In the genomic region with DNA sequence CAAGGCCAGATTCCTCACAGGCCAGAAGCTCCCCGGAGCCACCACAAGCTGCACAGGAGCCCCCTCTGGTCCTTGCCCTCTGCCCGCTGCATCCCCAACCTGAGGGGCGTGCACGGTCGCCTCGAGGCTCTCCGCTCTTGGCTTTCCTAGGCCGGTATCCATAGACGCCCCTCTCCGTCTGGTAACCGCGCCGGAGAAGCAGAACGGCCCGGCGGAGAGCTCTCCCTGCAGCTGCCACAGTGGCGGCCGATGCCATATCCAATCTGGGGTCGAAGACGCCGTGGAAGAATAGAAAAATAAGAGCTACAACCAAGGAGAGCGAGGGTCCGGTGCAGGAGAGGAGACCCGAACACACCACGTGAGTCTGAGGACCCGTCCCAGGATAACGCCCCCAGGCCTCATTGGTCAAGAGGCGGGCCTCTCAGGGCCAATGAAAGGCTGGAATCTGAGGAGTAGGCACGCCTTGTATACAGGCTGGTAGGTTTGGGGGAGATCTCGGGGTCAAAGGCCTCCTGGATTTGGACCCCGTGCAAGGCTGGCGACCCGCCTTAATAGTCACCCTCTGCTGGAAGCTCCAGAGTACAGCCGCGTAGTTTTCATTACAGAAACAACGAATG, we compare ENCODE assay signal across 8 mouse cellular contexts. TPM values are rescaled to one million over a fixed set of nuclear protein-coding genes. Genes with fewer than 3 reads are reported as not detected.
A peak's percentile ranks its signal among the peaks of the same experiment; 100 is the strongest.
DNase-seq lines count a peak whose midpoint lies in the region; ATAC-seq and TF ChIP-seq lines count a peak whose summit lies in the region.

A gene (minus strand): TSS at position 377 of the 617 bp plus-strand sequence.

- H3K36me3 ChIP-seq in hindbrain, embryonic 11.5 days (ENCODE audit: control insufficient read depth, insufficient read depth, low read length) = no peaks in the 10 kb centered on the region
- H3K36me3 ChIP-seq in lung, embryonic 14.5 days (ENCODE audit: insufficient read depth) = no peaks in the 10 kb centered on the region
- H3K36me3 ChIP-seq in thymus, adult 2 months (ENCODE audit: control insufficient read depth, insufficient read depth, low read length) = no peaks in the 10 kb centered on the region

- H3K4me2 ChIP-seq in hindbrain, embryonic 11.5 days (replicated peaks; ENCODE audit: low read depth, low read length) = peak within 1 kb of the TSS; percentile 70
- H3K4me2 ChIP-seq in lung, embryonic 14.5 days = peak within 1 kb of the TSS; percentile 89

- peak; percentile 98 for ATAC-seq in hindbrain, embryonic 11.5 days (ENCODE audit: low FRiP score)
- peak; percentile 96 for ATAC-seq in lung, embryonic 14.5 days (ENCODE audit: insufficient read depth)
- peak; percentile 23; the same call in 1 of the 2 replicates for ATAC-seq in neutrophil, adult 5-6 weeks (ENCODE audit: extremely low read depth, insufficient number of reproducible peaks, low FRiP score, poor library complexity, severe bottlenecking)

- H3K27me3 ChIP-seq in hindbrain, embryonic 11.5 days (ENCODE audit: control insufficient read depth, insufficient read depth, low read length) = no peaks in the 10 kb centered on the region
- H3K27me3 ChIP-seq in lung, embryonic 14.5 days (ENCODE audit: insufficient read depth, low read length) = no peaks in the 10 kb centered on the region
- H3K27me3 ChIP-seq in thymus, adult 2 months (ENCODE audit: control insufficient read depth, insufficient read depth, low read length) = no peaks in the 10 kb centered on the region

- H3K9ac ChIP-seq in hindbrain, embryonic 11.5 days (ENCODE audit: low read depth, low read length) = peak within 1 kb of the TSS; percentile 64
- peak within 1 kb of the TSS; percentile 63 for H3K9ac ChIP-seq in lung, embryonic 14.5 days

- DNase-seq in ZHBTc4 (ENCODE audit: low read depth, low spot score) = peak; percentile 87
- peak; percentile 52 to 61 for DNase-seq in cerebellum, postnatal 36 days
- DNase-seq in frontal cortex, postnatal 14 days (ENCODE audit: low spot score in 2 of 2) = peak; percentile 60 to 65
- peak; percentile 77 for DNase-seq in hindbrain, embryonic 11.5 days (ENCODE audit: low spot score)
- peak; percentile 35 for DNase-seq in layer of hippocampus, adult 9-10 months (ENCODE audit: low spot score)
- DNase-seq in lung, embryonic 14.5 days = peak; percentile 82
- peak; percentile 32 for DNase-seq in thymus, adult 2 months

- no peak within 1 kb of the TSS for H3K27ac ChIP-seq in hindbrain, embryonic 11.5 days (ENCODE audit: low read depth, low read length)
- H3K27ac ChIP-seq in lung, embryonic 14.5 days (ENCODE audit: low read depth) = no peak within 1 kb of the TSS
- no peak within 1 kb of the TSS for H3K27ac ChIP-seq in thymus, adult 2 months (ENCODE audit: control insufficient read depth, insufficient read depth, low read length)

- peak; percentile 35; the same call in 1 of the 2 replicates for TF ChIP-seq CTCF in lung, embryonic 14.5 days (IDR thresholded peaks at IDR 0.05; ENCODE audit: low read depth)
- TF ChIP-seq CTCF in thymus, adult 2 months (IDR thresholded peaks at IDR 0.05; ENCODE audit: borderline replicate concordance, control insufficient read depth, extremely low read depth, insufficient read depth, low read length, poor library complexity) = no peak

- under 1% methylated on average over 36 of the region's 36 CpGs for WGBS in hindbrain, embryonic 11.5 days
- WGBS in lung, embryonic 14.5 days = under 1% methylated on average over 36 of the region's 36 CpGs
- 2% methylated on average over 36 of the region's 36 CpGs for WGBS in thymus, adult 2 months

- H3K4me3 ChIP-seq in hindbrain, embryonic 11.5 days (ENCODE audit: low read depth, low read length) = peak within 1 kb of the TSS; percentile 55
- H3K4me3 ChIP-seq in lung, embryonic 14.5 days (ENCODE audit: low read depth, low read length) = peak within 1 kb of the TSS; percentile 57
- peak within 1 kb of the TSS; percentile 44 for H3K4me3 ChIP-seq in thymus, adult 2 months (ENCODE audit: control insufficient read depth, insufficient read depth, low read length)

- H3K9me3 ChIP-seq in hindbrain, embryonic 11.5 days (ENCODE audit: control insufficient read depth, low read length) = no peaks in the 10 kb centered on the region
- no peaks in the 10 kb centered on the region for H3K9me3 ChIP-seq in lung, embryonic 14.5 days (ENCODE audit: low read depth, low read length)

- H3K4me1 ChIP-seq in hindbrain, embryonic 11.5 days (replicated peaks; ENCODE audit: control insufficient read depth, insufficient read depth, low read length) = no peaks in the 10 kb centered on the region
- no peaks in the 10 kb centered on the region for H3K4me1 ChIP-seq in lung, embryonic 14.5 days (ENCODE audit: insufficient read depth)
- H3K4me1 ChIP-seq in thymus, adult 2 months (replicated peaks; ENCODE audit: control insufficient read depth, insufficient read depth, low read length) = peaks cover 7% of the 10 kb centered on the region

- TF ChIP-seq POLR2A in thymus, adult 2 months (IDR thresholded peaks at IDR 0.05; ENCODE audit: control insufficient read depth, extremely low read depth, insufficient read depth, low read length, poor library complexity) = no peak

RNA-seq across cellular contexts. Expression of the gene that starts here (rescaled TPM):
- polyA plus RNA-seq in hindbrain, embryonic 11.5 days (2014; fragmentation: Nextera tagmentation; extraction: Ambion mirVana) = 3.8 and 8.4 TPM in 2 replicates
- 3.5 and 3.8 TPM in 2 replicates for polyA plus RNA-seq in lung, embryonic 14.5 days (2014; fragmentation: Nextera tagmentation; extraction: Ambion mirVana)
- 0.35 and 0.37 TPM in 2 replicates for total RNA-seq in neutrophil, adult 5-6 weeks (2017)
- polyA plus RNA-seq in thymus, adult 2 months (2012; rRNA removed) = 0.62 and 2.2 TPM in 2 replicates

Comparison
In these comparisons a context has a peak if more than half of its experiments do, and no peak if none do; other contexts are left out.
1. Peak in ATAC-seq in neutrophil, adult 5-6 weeks; RNA of the gene not detected or under 1 TPM.
2. DNase-seq: peak in every context shown above with its lines; median percentile 87 in ZHBTc4; 82 in lung, embryonic 14.5 days; 77 in hindbrain, embryonic 11.5 days; 62 in frontal cortex, postnatal 14 days; 56 in cerebellum, postnatal 36 days; 35 in layer of hippocampus, adult 9-10 months; 32 in thymus, adult 2 months.
3. ATAC-seq: peak in every context shown above with its lines; median percentile 98 in hindbrain, embryonic 11.5 days; 96 in lung, embryonic 14.5 days; 23 in neutrophil, adult 5-6 weeks.